Mouse (Mus musculus) adrenal gland, adult (tissue): ENCODE results near the gene Tnnt3.

Experiments
- DNase-seq, 2 experiments: peaks; one replicate each; pipeline ENCODE4 v3.0.0; 2022 to 2023; ENCODE audit warnings: low spot score in 1 of 2; ENCODE audit not compliant: inconsistent age in 2 of 2

Gene Tnnt3

GRCm38 (mm10) chr7:142505942-142506341 lies 7.3 kb downstream of the Tnnt3 start:
- DNase-seq, result no peak

- DNase-seq, result no peak
These were observed 7.9 kb downstream of the Tnnt3 start for GRCm38 (mm10) chr7:142506501-142506900.

- DNase-seq, result no peak
These were observed 8.8 kb downstream of the Tnnt3 start for GRCm38 (mm10) chr7:142507453-142507852.

GRCm38 (mm10) chr7:142509518-142509917 lies 10.9 kb downstream of the Tnnt3 start:
- no peak for DNase-seq

GRCm38 (mm10) chr7:142510021-142510777 lies 11.6 kb downstream of the Tnnt3 start:
- DNase-seq, result no peak

GRCm38 (mm10) chr7:142514048-142514447 lies 15.4 kb downstream of the Tnnt3 start:
- DNase-seq, result no peak

GRCm38 (mm10) chr7:142516221-142516978 lies 17.8 kb downstream of the Tnnt3 start:
- no peak for DNase-seq

GRCm38 (mm10) chr7:142517531-142517930 lies 18.9 kb downstream of the Tnnt3 start:
- no peak for DNase-seq

- no peak for DNase-seq
These were observed 21.7 kb downstream of the Tnnt3 start for GRCm38 (mm10) chr7:142520331-142520730.

- DNase-seq, result peak in 1 of 2 experiments; percentile 38
These were observed 23.7 kb downstream of the Tnnt3 start for GRCm38 (mm10) chr7:142522352-142522751.

- DNase-seq, result no peak
These were observed 24.8 kb downstream of the Tnnt3 start for GRCm38 (mm10) chr7:142523200-142523990.

GRCm38 (mm10) chr7:142525342-142526178 lies 26.9 kb downstream of the Tnnt3 start:
- DNase-seq, result no peak

GRCm38 (mm10) chr7:142529350-142529749 lies 30.7 kb downstream of the Tnnt3 start:
- no peak for DNase-seq

- no peak for DNase-seq
These were observed 33.4 kb downstream of the Tnnt3 start for GRCm38 (mm10) chr7:142531973-142532521.

GRCm38 (mm10) chr7:142532671-142533058 lies 34.0 kb downstream of the Tnnt3 start, which contains the start of gene Mrpl23:
Gene Mrpl23, plus strand, starts transcription at chr7:142532686.
- DNase-seq, result no peak

GRCm38 (mm10) chr7:142533059-142533855 lies 34.6 kb downstream of the Tnnt3 start:
- DNase-seq, result peak; percentile 88 to 96

GRCm38 (mm10) chr7:142535116-142535515 lies 36.5 kb downstream of the Tnnt3 start:
- DNase-seq, result no peak

GRCm38 (mm10) chr7:142535832-142536231 lies 37.2 kb downstream of the Tnnt3 start:
- no peak for DNase-seq

GRCm38 (mm10) chr7:142537181-142537580 lies 38.5 kb downstream of the Tnnt3 start:
- DNase-seq, result no peak
